Mouse (Mus musculus): Measurements from ENCODE around the gene Schip1. TPM values are rescaled to one million over a fixed set of nuclear protein-coding genes. Genes with fewer than 3 reads are reported as not detected.
A peak's percentile ranks its signal among the peaks of the same experiment; 100 is the strongest.

Gene Schip1
- polyA plus RNA-seq, 1 experiment from 2014 or later: 43.8 TPM

DNA sequence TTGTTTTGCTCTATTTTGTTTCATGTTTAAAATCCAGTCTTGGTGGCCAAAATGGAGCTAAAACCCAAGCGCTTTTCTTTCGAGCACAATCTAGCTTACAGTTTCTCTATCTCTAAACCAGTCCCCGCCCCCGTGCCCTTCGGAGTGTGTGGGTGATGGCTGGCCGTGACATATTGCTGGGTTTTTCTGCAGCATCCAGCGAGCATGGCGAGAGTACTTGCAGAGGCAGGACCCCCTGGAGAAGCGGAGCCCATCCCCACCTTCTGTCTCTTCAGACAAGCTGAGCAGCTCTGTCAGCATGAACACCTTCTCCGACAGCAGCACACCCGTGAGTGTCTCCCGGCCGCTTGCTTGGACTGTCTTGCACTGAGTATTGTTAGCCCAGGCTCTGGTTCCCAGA, 9.5 kb upstream of the Schip1 start:
- H3K9me3 ChIP-seq (ENCODE audit: low read depth, low read length): no peaks in the 10 kb centered on the region
- TF ChIP-seq CTCF (IDR thresholded peaks at IDR 0.05; ENCODE audit: low read depth): no peak
- H3K36me3 ChIP-seq (ENCODE audit: insufficient read depth): no peaks in the 10 kb centered on the region
- H3K4me1 ChIP-seq (ENCODE audit: insufficient read depth): no peaks in the 10 kb centered on the region
- H3K4me3 ChIP-seq (ENCODE audit: low read depth, low read length): no peak overlapping the region
- DNase-seq: no peak
- H3K9ac ChIP-seq: 0 out of 2 replicates have a peak overlapping the region, but pooled peaks have one; percentile 13
- peak overlapping the region; percentile 35; the same call in 1 of the 2 replicates for H3K4me2 ChIP-seq
- no peak overlapping the region for H3K27ac ChIP-seq (ENCODE audit: low read depth)
- peaks cover 5% of the 10 kb centered on the region; the same call in 1 of the 2 replicates for H3K27me3 ChIP-seq (ENCODE audit: insufficient read depth, low read length)
- no peak for ATAC-seq (ENCODE audit: insufficient read depth)
- 32% methylated on average over 13 of the region's 13 CpGs for WGBS

DNA sequence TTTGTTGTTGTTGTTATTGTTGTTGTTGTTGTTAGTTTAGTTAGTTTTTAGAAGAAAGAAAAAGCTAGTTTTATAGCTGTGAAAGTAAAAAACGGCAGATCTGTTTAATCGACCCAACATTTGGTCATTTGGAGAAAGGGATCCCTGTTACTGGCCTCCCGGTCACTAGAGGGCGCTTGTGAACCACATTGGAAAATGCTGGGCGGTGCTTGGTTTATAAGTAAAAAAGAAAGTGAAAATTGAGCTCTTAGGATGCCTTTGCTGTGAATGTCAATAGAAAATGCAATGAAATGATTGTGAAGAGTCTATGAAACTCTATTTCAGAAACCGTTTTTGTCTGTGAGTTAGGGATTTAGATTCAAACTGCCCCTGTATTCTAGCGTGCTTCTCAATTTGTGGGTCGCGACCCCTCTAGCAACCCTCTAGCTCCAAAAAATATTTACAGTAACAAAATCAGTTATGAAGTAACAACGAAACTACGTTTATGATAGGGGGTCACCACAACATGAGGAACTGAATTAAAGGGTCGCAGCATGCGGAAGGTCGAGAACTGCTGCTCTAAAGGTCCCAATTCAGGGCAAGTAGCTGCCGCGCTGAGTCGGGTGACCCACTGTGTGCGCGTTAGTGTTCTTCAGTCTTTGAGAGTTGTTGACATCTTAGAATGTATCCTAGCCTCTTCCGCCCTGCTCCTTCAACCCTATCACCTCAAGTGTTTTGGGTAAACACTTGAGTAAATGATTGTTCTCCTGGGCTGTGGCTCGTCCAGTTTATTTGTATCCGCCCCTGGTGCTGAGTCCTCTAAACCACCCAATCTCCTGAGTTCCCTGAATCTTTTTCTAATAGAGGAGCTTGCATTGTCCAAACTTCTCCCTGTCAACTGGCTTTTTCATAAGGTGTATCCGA, 8.0 kb upstream of the Schip1 start:
- Histone ChIP-seq H3K27ac (ENCODE audit: low read depth) (no peak overlapping the region), H3K36me3 (ENCODE audit: insufficient read depth) (no peaks in the 10 kb centered on the region), H3K9ac (peak overlapping the region; percentile 26; the same call in 1 of the 2 replicates), H3K27me3 (ENCODE audit: insufficient read depth, low read length) (peaks cover 5% of the 10 kb centered on the region; the same call in 1 of the 2 replicates), H3K4me1 (ENCODE audit: insufficient read depth) (no peaks in the 10 kb centered on the region), H3K4me2 (peak overlapping the region; percentile 60), H3K9me3 (ENCODE audit: low read depth, low read length) (no peaks in the 10 kb centered on the region), H3K4me3 (ENCODE audit: low read depth, low read length) (peak overlapping the region; percentile 35)
- DNase-seq (peak; percentile 94), ATAC-seq (ENCODE audit: insufficient read depth) (peak; percentile 38; the same call in 1 of the 2 replicates)
- 35% methylated on average over 23 of the region's 23 CpGs for WGBS
- TF ChIP-seq CTCF (IDR thresholded peaks at IDR 0.05; ENCODE audit: low read depth): peak; percentile 83

DNA sequence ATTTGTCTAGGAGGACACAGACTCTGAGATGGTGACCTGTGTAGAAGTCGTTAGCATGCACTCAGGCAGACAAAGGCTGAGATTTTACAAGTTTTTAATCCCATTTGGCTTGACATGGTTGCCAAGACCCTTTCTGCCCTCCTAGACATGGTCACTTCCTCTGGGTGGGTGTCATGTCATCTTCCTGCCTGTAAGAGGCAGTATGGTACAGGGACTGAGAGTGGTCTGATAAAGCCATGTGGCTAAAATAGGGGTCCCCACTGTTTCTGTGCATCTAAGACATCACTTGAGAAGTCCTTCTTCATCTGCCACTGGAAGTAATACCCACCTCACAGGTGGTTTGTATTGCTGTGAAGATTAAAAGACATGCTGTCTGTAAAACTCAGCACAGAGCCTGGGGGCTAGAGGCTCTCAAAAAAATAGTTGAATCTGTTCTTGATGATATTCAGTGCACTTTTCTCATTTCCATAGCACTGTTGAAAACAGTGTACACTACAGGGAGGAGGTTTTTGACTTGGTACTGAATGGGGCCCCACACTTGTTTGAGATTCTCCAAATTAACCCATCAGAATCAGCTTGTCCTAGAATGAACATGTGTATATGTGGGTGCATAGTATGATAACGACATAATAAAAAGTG, 5.3 kb upstream of the Schip1 start:
- peak; percentile 83 for TF ChIP-seq CTCF (IDR thresholded peaks at IDR 0.05; ENCODE audit: low read depth)
- Histone ChIP-seq H3K27me3 (ENCODE audit: insufficient read depth, low read length) (peaks cover 5% of the 10 kb centered on the region; the same call in 1 of the 2 replicates), H3K9me3 (ENCODE audit: low read depth, low read length) (no peaks in the 10 kb centered on the region), H3K36me3 (ENCODE audit: insufficient read depth) (no peaks in the 10 kb centered on the region), H3K4me1 (ENCODE audit: insufficient read depth) (no peaks in the 10 kb centered on the region), H3K4me2 (no peak overlapping the region), H3K9ac (no peak overlapping the region), H3K4me3 (ENCODE audit: low read depth, low read length) (no peak overlapping the region), H3K27ac (ENCODE audit: low read depth) (no peak overlapping the region)
- no peak for ATAC-seq (ENCODE audit: insufficient read depth)
- peak; percentile 64 for DNase-seq
- WGBS: 41% methylated on average over 2 of the region's 2 CpGs

GRCm38 (mm10) chr3:68071395-68072386, 7.1 kb downstream of the Schip1 start:
- ATAC-seq (ENCODE audit: insufficient read depth) (no peak), DNase-seq (peak; percentile 30)

GRCm38 (mm10) chr3:68077406-68077805, 12.8 kb downstream of the Schip1 start:
- TF ChIP-seq CTCF (IDR thresholded peaks at IDR 0.05; ENCODE audit: low read depth): no peak
- Histone ChIP-seq H3K4me2 (no peak overlapping the region), H3K36me3 (ENCODE audit: insufficient read depth) (no peaks in the 10 kb centered on the region), H3K4me3 (ENCODE audit: low read depth, low read length) (no peak overlapping the region), H3K27ac (ENCODE audit: low read depth) (no peak overlapping the region), H3K27me3 (ENCODE audit: insufficient read depth, low read length) (no peaks in the 10 kb centered on the region), H3K4me1 (ENCODE audit: insufficient read depth) (no peaks in the 10 kb centered on the region), H3K9me3 (ENCODE audit: low read depth, low read length) (no peaks in the 10 kb centered on the region), H3K9ac (no peak overlapping the region)
- no peak for DNase-seq
- ATAC-seq (ENCODE audit: insufficient read depth): no peak
- 65% methylated on average over 4 of the region's 4 CpGs for WGBS

More at GRCm38 (mm10) chr3:68071395-68072386, 7.1 kb downstream of the Schip1 start:
- H3K4me2 ChIP-seq: no peak overlapping the region
- no peaks in the 10 kb centered on the region for H3K4me1 ChIP-seq (ENCODE audit: insufficient read depth)
- no peak for TF ChIP-seq CTCF (IDR thresholded peaks at IDR 0.05; ENCODE audit: low read depth)
- no peaks in the 10 kb centered on the region for H3K36me3 ChIP-seq (ENCODE audit: insufficient read depth)
- no peak overlapping the region for H3K27ac ChIP-seq (ENCODE audit: low read depth)
- H3K4me3 ChIP-seq (ENCODE audit: low read depth, low read length): no peak overlapping the region
- H3K9me3 ChIP-seq (ENCODE audit: low read depth, low read length): no peaks in the 10 kb centered on the region
- no peak overlapping the region for H3K9ac ChIP-seq
- 66% methylated on average over 9 of the region's 9 CpGs for WGBS
- H3K27me3 ChIP-seq (ENCODE audit: insufficient read depth, low read length): no peaks in the 10 kb centered on the region

DNA sequence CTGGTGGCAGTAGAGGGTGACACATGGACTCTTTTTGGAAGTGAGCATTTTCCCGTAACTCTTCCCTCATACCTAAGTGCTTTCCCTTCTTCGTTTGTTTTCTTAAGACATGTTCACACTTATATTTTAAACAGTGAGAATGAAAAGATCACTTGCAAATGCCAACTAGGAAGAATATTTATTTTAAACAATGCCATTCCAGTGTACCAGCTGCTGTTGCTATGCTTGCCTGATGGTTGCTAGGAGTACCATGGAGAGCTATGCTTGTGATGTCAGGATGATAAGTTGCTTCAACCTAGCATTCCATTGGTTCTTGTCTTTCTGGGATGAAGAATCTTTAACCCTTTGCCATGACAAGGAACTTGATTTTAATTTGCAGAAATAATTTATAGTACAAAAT, 20.4 kb downstream of the Schip1 start:
- Histone ChIP-seq H3K27me3 (ENCODE audit: insufficient read depth, low read length) (no peaks in the 10 kb centered on the region), H3K9ac (no peak overlapping the region), H3K27ac (ENCODE audit: low read depth) (no peak overlapping the region), H3K4me2 (no peak overlapping the region), H3K9me3 (ENCODE audit: low read depth, low read length) (no peaks in the 10 kb centered on the region), H3K4me1 (ENCODE audit: insufficient read depth) (no peaks in the 10 kb centered on the region), H3K36me3 (ENCODE audit: insufficient read depth) (no peaks in the 10 kb centered on the region), H3K4me3 (ENCODE audit: low read depth, low read length) (no peak overlapping the region)
- DNase-seq: no peak
- WGBS: 59% methylated on average over 2 of the region's 2 CpGs
- no peak for ATAC-seq (ENCODE audit: insufficient read depth)
- no peak for TF ChIP-seq CTCF (IDR thresholded peaks at IDR 0.05; ENCODE audit: low read depth)

Data from lung, embryonic 14.5 days (tissue).